Mouse (Mus musculus) liver, postnatal 0 days (tissue): ENCODE results near the gene Ddx25. TPM values are rescaled to one million over a fixed set of nuclear protein-coding genes. Genes with fewer than 3 reads are reported as not detected.

Experiments
- ATAC-seq: fragments of 200-750 bp; cut with Nextera tagmentation; 2 replicates; pipeline ENCODE4 v1.8.0; 2017; ENCODE audit warnings: mild to moderate bottlenecking, moderate library complexity
- DNase-seq: peaks from one replicate; pipeline ENCODE4 v3.0.0-alpha.2; 2016
- H3K27ac ChIP-seq: fragments of 300-500 bp; sonication (generic); 2 replicates; pipeline ENCODE4 v1.5.1; 2014; ENCODE audit warnings: antibody characterized with exemption, moderate library complexity, mild to moderate bottlenecking, low read depth
- H3K27me3 ChIP-seq: fragments of 300-500 bp; sonication (generic); 2 replicates; pipeline ENCODE4 v1.6.1; 2014; ENCODE audit warnings: low read length, control low read depth, mixed read lengths; ENCODE audit not compliant: insufficient read depth
- H3K36me3 ChIP-seq: fragments of 300-500 bp; sonication (generic); replicated peaks from 2 replicates; pipeline ENCODE4 v1.6.1; 2014; ENCODE audit warnings: mild to moderate bottlenecking, control low read depth, low read length, moderate library complexity, mixed read lengths; ENCODE audit not compliant: insufficient read depth
- H3K4me1 ChIP-seq: fragments of 300-500 bp; sonication (generic); 2 replicates; pipeline ENCODE4 v1.6.1; 2014; ENCODE audit warnings: antibody characterized with exemption, mild to moderate bottlenecking, control low read depth; ENCODE audit not compliant: insufficient read depth
- H3K4me2 ChIP-seq: fragments of 300-500 bp; sonication (generic); 2 replicates; pipeline ENCODE4 v1.6.1; 2014; ENCODE audit warnings: low read depth, mild to moderate bottlenecking, low read length, moderate library complexity, mixed read lengths
- H3K4me3 ChIP-seq: fragments of 300-500 bp; sonication (generic); 2 replicates; pipeline ENCODE4 v1.5.1; 2014; ENCODE audit warnings: low read depth, low read length
- H3K9ac ChIP-seq: fragments of 300-500 bp; sonication (generic); replicated peaks from 2 replicates; pipeline ENCODE4 v1.6.1; 2014; ENCODE audit warnings: mild to moderate bottlenecking, moderate library complexity
- H3K9me3 ChIP-seq: fragments of 300-500 bp; sonication (generic); 2 replicates; pipeline ENCODE4 v1.6.1; 2016; ENCODE audit warnings: mild to moderate bottlenecking, control low read depth, low read length, mixed read lengths
- CTCF ChIP-seq: sonication (generic); IDR thresholded peaks from 2 replicates; pipeline ENCODE4 v1.5.1; 2016; ENCODE audit warnings: antibody characterized with exemption, low read depth
- EP300 ChIP-seq: IDR thresholded peaks from 2 replicates; pipeline ENCODE4 v1.6.1; 2016; ENCODE audit warnings: antibody characterized with exemption, low read depth, mild to moderate bottlenecking
- WGBS: fragments of 180-500 bp; shearing (Covaris S2); extraction: QIAGEN DNeasy Blood & Tissue Kit; methylation state at CpG from one replicate; pipeline ENCODE4 v1.1.7; 2014; ENCODE audit not compliant: insufficient replicate concordance; 5-methylcytosine and 5-hydroxymethylcytosine counted together
- polyA plus RNA-seq: library from polyadenylated mRNA; unstranded; fragments of >200 nt; fragmentation: Nextera tagmentation; extraction: Ambion mirVana; gene quantifications from 2 replicates; pipeline ENCODE4 v1.2.1, GENCODE M21; 2015

Ddx25 gene
- polyA plus RNA-seq, 1 experiment from 2014 or later, result 0.09 TPM

DNA sequence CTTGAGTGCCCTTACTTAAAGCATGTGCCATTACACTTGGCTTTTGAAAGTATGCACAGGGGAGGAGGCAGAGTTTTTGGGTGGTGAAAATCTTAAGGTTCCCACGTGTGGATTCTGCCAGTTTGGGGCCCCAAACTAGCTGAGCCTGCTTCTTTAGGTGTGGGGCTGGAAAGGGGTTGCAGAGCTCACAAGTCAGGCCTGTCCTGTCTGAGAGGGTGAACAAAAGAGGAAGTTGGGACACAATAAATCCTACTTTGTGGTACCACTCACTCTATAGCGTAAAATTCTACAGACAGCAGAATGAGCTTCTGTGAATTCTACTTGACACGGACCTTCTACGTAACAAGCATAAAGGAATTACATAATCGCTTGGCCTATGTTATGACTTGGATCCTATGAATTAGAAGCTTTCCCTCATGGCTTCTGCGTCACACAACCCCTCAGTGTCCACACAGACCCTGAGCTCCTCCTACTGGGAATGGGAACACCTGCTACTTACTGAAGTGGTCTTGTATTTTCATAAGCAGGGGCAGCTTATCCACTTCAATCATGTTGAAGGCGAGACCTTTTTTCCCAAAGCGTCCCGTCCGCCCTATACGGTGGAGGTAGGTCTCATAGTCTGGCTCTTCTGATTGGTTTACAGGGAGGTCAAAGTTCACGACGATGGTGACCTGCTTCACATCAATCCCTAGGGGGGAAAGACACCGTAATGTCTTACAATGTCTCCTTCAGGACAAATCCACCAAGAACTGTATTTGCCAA lies 15.0 kb downstream of the Ddx25 start:
- H3K4me2 ChIP-seq, result no peak overlapping the region
- no peak overlapping the region for H3K27ac ChIP-seq
- TF ChIP-seq CTCF, result no peak
- no peak for TF ChIP-seq EP300
- WGBS, result 71% methylated on average over 14 of the region's 14 CpGs
- H3K27me3 ChIP-seq, result no peaks in the 10 kb centered on the region
- H3K9me3 ChIP-seq, result no peaks in the 10 kb centered on the region
- no peak for ATAC-seq
- no peak overlapping the region for H3K4me3 ChIP-seq
- H3K9ac ChIP-seq, result no peak overlapping the region
- H3K4me1 ChIP-seq, result peaks cover 3% of the 10 kb centered on the region; the same call in 1 of the 2 replicates
- no peak for DNase-seq
- no peaks in the 10 kb centered on the region for H3K36me3 ChIP-seq

DNA sequence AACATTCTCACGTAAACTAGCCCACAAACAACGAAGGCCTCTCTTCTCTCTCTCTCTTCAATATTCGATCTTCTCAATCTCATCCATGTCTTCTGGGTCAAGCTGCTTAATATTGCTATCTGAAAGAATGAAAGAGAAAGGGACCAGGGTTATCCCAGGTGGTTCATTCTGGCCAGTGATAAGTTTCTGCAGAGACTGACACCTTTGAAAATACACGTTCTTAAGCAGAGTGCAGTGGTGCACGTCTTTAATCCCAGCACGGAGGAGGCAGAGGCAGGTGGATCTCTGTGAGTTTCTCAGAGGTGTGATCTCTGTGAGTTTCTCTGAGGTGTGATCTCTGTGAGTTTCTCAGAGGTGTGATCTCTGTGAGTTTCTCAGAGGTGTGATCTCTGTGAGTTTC lies 16.4 kb downstream of the Ddx25 start:
- DNase-seq, result no peak
- Histone ChIP-seq H3K27me3 (no peaks in the 10 kb centered on the region), H3K9ac (no peak overlapping the region), H3K9me3 (no peaks in the 10 kb centered on the region), H3K4me3 (no peak overlapping the region), H3K36me3 (no peaks in the 10 kb centered on the region), H3K4me2 (no peak overlapping the region), H3K27ac (no peak overlapping the region), H3K4me1 (peaks cover 2% of the 10 kb centered on the region; the same call in 1 of the 2 replicates)
- no peak for TF ChIP-seq CTCF
- TF ChIP-seq EP300, result no peak
- ATAC-seq, result no peak
- 60% methylated on average over 6 of the region's 6 CpGs for WGBS

- no peak overlapping the region for H3K4me2 ChIP-seq
- no peaks in the 10 kb centered on the region for H3K9me3 ChIP-seq
- WGBS, result 8% methylated on average over 6 of the region's 6 CpGs
- H3K4me3 ChIP-seq, result no peak overlapping the region
- H3K27me3 ChIP-seq, result no peaks in the 10 kb centered on the region
- peak; percentile 83 for DNase-seq
- H3K27ac ChIP-seq, result no peak overlapping the region
- no peak for TF ChIP-seq EP300
- TF ChIP-seq CTCF, result peak; percentile 81
- ATAC-seq, result peak; percentile 67
- no peaks in the 10 kb centered on the region for H3K36me3 ChIP-seq
- H3K9ac ChIP-seq, result no peak overlapping the region
- no peaks in the 10 kb centered on the region for H3K4me1 ChIP-seq
Observed at GRCm38 (mm10) chr9:35541488-35541887, 16.8 kb downstream of the Ddx25 start.

DNA sequence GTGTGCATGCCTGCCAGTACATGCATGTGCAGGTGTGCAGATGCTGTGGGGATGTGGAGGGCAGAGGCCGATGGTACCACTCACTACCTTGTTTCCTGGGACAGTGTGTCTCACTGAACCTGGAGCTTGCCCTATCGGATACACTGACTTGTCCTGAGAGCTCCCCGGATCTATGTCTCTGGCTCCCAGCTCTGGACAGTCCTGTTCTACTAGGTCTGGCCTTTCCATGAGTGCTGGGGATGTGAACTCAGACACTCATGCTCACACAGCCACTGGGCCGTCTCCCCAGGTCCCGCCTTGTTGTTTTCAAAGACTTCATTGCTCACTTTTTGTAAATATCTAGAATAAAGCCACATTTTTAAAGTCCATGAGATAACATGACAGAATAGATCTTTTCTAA lies 17.3 kb downstream of the Ddx25 start:
- H3K9ac ChIP-seq, result no peak overlapping the region
- no peak overlapping the region for H3K4me3 ChIP-seq
- no peak for TF ChIP-seq CTCF
- TF ChIP-seq EP300, result no peak
- H3K4me1 ChIP-seq, result no peaks in the 10 kb centered on the region
- H3K27me3 ChIP-seq, result no peaks in the 10 kb centered on the region
- WGBS, result 75% methylated on average over 5 of the region's 5 CpGs
- H3K4me2 ChIP-seq, result no peak overlapping the region
- no peak overlapping the region for H3K27ac ChIP-seq
- H3K36me3 ChIP-seq, result no peaks in the 10 kb centered on the region
- DNase-seq (no peak), ATAC-seq (no peak)
- H3K9me3 ChIP-seq, result no peaks in the 10 kb centered on the region

- no peak for TF ChIP-seq EP300
- TF ChIP-seq CTCF, result no peak
- DNase-seq (no peak), ATAC-seq (no peak)
- Histone ChIP-seq H3K36me3 (no peaks in the 10 kb centered on the region), H3K9ac (no peak overlapping the region), H3K27ac (no peak overlapping the region), H3K9me3 (no peaks in the 10 kb centered on the region), H3K4me1 (no peaks in the 10 kb centered on the region), H3K4me3 (no peak overlapping the region), H3K4me2 (no peak overlapping the region), H3K27me3 (no peaks in the 10 kb centered on the region)
- WGBS, result 71% methylated on average over 13 of the region's 13 CpGs
Observed at GRCm38 (mm10) chr9:35539001-35539750, 19.2 kb downstream of the Ddx25 start.

DNA sequence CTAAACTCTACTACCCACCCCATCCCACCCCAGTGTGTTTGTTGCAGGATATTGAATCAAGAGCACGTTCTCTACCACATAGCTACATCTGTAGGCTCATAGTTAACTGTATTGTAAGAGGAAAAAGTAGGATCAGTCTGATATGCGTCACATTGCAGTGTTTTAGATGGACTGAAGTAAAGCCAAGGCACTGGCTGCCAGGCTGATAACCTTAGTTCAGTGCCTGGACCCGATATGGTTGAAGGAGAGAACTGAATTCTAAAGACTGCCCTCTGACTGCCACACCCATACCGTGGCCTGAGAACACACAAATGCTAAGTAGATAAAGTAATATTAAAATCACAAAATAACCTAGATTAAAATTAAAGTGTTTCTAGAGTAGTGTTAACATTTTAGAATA lies 22.5 kb downstream of the Ddx25 start:
- DNase-seq (no peak), ATAC-seq (no peak)
- Histone ChIP-seq H3K9me3 (no peaks in the 10 kb centered on the region), H3K4me3 (no peak overlapping the region), H3K9ac (no peak overlapping the region), H3K4me2 (no peak overlapping the region), H3K36me3 (no peaks in the 10 kb centered on the region), H3K4me1 (no peaks in the 10 kb centered on the region), H3K27me3 (no peaks in the 10 kb centered on the region), H3K27ac (no peak overlapping the region)
- TF ChIP-seq CTCF (no peak), EP300 (no peak)
- WGBS, result 55% methylated on average over 4 of the region's 4 CpGs
